Mouse (Mus musculus): ENCODE measurements at regions not wholly inside any gene's neighbourhood (a gene's known extent, or its start where the extent isn't known, plus 50 kb on each side); places are given as distances from the start of the nearest gene placed in this dataset.
A peak's percentile ranks its signal among the peaks of the same experiment; 100 is the strongest.

DNA sequence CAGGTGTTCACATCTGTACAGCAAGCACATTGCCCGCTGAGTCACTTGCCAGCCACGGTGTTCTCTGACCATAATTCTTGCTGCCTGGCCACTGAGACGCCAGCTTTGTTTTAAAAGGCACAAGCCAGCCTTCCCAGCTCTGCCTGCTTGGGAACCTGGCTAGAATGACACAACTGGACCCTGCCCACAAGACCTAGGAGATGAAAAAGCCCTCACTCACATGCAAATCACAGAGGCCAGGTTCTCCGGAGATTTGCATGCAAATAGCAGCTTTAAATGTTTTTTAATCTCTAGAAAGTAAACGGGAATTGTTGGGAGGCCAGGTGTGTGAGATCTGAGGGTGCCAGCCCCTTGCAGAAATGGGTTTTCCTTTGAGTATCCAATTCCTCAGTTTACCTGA, 71.9 kb downstream of the 1810010D01Rik start:
- Histone ChIP-seq H3K36me3 (ENCODE audit: control insufficient read depth, insufficient read depth, low read length) (no peaks in the 10 kb centered on the region), H3K27me3 (ENCODE audit: control insufficient read depth, insufficient read depth, low read length) (no peaks in the 10 kb centered on the region), H3K27ac (replicated peaks; ENCODE audit: insufficient read depth, low read depth, low read length) (no peak overlapping the region), H3K79me2 (ENCODE audit: control insufficient read depth, insufficient read depth, low read length) (no peaks in the 10 kb centered on the region), H3K4me3 (ENCODE audit: insufficient read depth, low read depth, low read length) (no peak overlapping the region), H3K4me1 (ENCODE audit: control insufficient read depth, insufficient read depth, low read length) (no peaks in the 10 kb centered on the region), H3K9ac (ENCODE audit: low read depth, low read length) (no peak overlapping the region)
- DNase-seq (ENCODE audit: extremely low read depth, low read depth, low spot score): no peak
- TF ChIP-seq POLR2A (IDR thresholded peaks at IDR 0.05; ENCODE audit: extremely low read depth, insufficient read depth, low read length) (no peak), CTCF (IDR thresholded peaks at IDR 0.05; ENCODE audit: low read depth, low read length) (no peak)
- 64% methylated on average over 5 of the region's 5 CpGs for WGBS

DNA sequence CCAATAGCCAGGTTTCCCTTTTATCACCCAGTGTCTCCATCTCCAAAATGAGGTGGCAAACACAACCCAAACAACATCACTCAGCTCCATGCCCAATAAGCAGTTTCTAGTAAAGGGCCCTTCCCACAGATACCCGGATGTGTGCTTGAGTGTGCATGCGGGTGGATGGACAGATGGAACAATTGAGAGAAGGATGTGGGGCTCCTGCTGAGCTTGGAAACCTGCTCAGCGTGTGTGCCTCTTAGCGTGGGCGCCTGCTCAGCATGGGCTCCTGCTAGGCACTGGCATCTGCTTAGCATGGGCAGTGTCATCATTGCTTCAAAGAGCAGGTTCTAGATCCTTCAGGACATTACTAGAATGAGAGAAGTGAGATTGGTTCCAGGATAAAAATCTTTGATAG, 75.4 kb downstream of the 1810010D01Rik start:
- DNase-seq (ENCODE audit: extremely low read depth, low read depth, low spot score): no peak
- no peak overlapping the region for H3K9ac ChIP-seq (ENCODE audit: low read depth, low read length)
- H3K27ac ChIP-seq (replicated peaks; ENCODE audit: insufficient read depth, low read depth, low read length): no peak overlapping the region
- H3K36me3 ChIP-seq (ENCODE audit: control insufficient read depth, insufficient read depth, low read length): no peaks in the 10 kb centered on the region
- H3K27me3 ChIP-seq (ENCODE audit: control insufficient read depth, insufficient read depth, low read length): no peaks in the 10 kb centered on the region
- H3K79me2 ChIP-seq (ENCODE audit: control insufficient read depth, insufficient read depth, low read length): no peaks in the 10 kb centered on the region
- TF ChIP-seq CTCF (IDR thresholded peaks at IDR 0.05; ENCODE audit: low read depth, low read length) (no peak), POLR2A (IDR thresholded peaks at IDR 0.05; ENCODE audit: extremely low read depth, insufficient read depth, low read length) (no peak)
- H3K4me1 ChIP-seq (ENCODE audit: control insufficient read depth, insufficient read depth, low read length): no peaks in the 10 kb centered on the region
- no peak overlapping the region for H3K4me3 ChIP-seq (ENCODE audit: insufficient read depth, low read depth, low read length)
- 96% methylated on average over 5 of the region's 5 CpGs for WGBS

DNA sequence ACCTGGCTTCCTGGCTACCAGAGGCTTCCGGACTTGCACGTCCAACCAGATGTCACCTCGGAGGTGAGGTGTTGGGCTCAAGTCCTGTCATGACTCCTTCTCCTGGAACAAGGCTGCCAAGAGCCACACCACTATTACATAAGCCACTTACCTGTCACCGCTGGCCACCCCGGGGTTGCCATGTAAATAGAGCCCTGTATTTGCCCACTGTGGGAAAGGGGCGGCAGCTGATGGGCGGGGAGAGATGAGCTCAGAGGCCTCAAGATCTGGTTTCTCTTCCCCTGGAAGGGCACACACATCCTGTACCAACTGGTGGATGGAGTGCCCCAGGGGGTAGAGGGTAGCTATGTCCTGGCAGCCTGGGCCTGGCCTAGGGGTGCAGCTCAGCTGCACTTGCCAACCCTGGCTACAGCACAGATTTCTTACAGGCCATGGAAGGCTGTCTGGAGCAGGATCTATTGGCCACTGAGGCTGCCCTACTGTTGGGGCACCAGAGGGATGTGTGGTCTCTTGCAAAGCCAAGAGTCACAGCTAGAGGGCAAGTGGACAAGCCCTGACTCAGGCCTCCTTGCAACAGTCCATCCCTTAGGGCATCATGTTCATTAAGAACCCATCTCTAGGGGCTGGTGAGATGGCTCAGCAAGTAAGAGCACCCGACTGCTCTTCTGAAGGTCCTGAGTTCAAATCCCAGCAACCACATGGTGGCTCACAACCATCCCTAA, 76.3 kb downstream of the 1810010D01Rik start:
- DNase-seq (ENCODE audit: extremely low read depth, low read depth, low spot score): no peak
- no peaks in the 10 kb centered on the region for H3K79me2 ChIP-seq (ENCODE audit: control insufficient read depth, insufficient read depth, low read length)
- H3K36me3 ChIP-seq (ENCODE audit: control insufficient read depth, insufficient read depth, low read length): no peaks in the 10 kb centered on the region
- no peak overlapping the region for H3K27ac ChIP-seq (replicated peaks; ENCODE audit: insufficient read depth, low read depth, low read length)
- H3K9ac ChIP-seq (ENCODE audit: low read depth, low read length): no peak overlapping the region
- no peaks in the 10 kb centered on the region for H3K4me1 ChIP-seq (ENCODE audit: control insufficient read depth, insufficient read depth, low read length)
- H3K4me3 ChIP-seq (ENCODE audit: insufficient read depth, low read depth, low read length): no peak overlapping the region
- TF ChIP-seq POLR2A (IDR thresholded peaks at IDR 0.05; ENCODE audit: extremely low read depth, insufficient read depth, low read length): no peak
- 0 out of 2 replicates have a peak, but pooled peaks have one; percentile 16 for TF ChIP-seq CTCF (IDR thresholded peaks at IDR 0.05; ENCODE audit: low read depth, low read length)
- WGBS: 62% methylated on average over 8 of the region's 8 CpGs
- H3K27me3 ChIP-seq (ENCODE audit: control insufficient read depth, insufficient read depth, low read length): no peaks in the 10 kb centered on the region

DNA sequence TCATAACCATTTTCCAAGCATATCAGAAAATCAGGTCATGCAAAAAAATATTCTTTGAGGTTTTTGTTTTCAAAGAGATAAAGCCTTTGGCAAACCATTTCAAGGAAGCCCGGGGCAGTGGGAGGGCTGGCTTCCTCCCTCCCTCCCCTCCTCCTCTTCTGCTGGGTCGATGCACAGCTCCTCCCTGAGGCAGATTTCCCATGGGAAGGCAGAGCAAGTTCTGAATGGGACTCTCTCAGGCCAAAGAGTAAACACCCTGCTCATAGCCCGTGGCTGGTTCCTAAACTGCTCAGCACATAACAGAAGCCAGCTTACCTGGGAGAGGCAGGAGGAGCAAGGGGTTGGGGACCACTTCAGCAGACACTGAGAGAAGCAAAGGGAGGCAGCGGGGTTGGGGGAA, 77.9 kb downstream of the 1810010D01Rik start:
- whole genome bisulfite sequencing: 25% methylated on average over 4 of the region's 4 CpGs
- Histone ChIP-seq H3K79me2 (ENCODE audit: control insufficient read depth, insufficient read depth, low read length) (no peaks in the 10 kb centered on the region), H3K9ac (ENCODE audit: low read depth, low read length) (no peak overlapping the region), H3K27ac (replicated peaks; ENCODE audit: insufficient read depth, low read depth, low read length) (no peak overlapping the region), H3K36me3 (ENCODE audit: control insufficient read depth, insufficient read depth, low read length) (no peaks in the 10 kb centered on the region), H3K4me1 (ENCODE audit: control insufficient read depth, insufficient read depth, low read length) (no peaks in the 10 kb centered on the region), H3K4me3 (ENCODE audit: insufficient read depth, low read depth, low read length) (no peak overlapping the region), H3K27me3 (ENCODE audit: control insufficient read depth, insufficient read depth, low read length) (no peaks in the 10 kb centered on the region)
- TF ChIP-seq CTCF (IDR thresholded peaks at IDR 0.05; ENCODE audit: low read depth, low read length): no peak
- no peak for TF ChIP-seq POLR2A (IDR thresholded peaks at IDR 0.05; ENCODE audit: extremely low read depth, insufficient read depth, low read length)
- no peak for DNase-seq (ENCODE audit: extremely low read depth, low read depth, low spot score)

DNA sequence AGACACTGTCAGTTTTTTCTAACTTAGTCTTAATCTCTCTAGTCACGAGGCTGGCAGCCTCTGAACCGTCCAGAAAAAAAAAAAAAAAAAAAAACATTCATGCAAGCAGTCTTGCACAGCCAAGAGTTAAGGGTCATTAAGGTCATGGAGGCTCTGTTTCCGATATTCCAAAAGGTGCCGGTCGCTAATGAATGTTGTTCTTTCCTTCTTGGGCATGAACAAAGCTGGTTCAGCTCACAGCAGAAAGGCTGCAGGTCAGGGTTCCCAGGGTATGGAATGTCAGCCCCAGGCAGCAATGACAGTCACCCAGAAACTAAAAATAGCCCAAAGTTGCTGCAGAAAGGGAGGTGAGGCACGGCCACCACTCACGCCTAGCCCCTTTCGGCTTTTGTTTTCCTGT, 80.3 kb downstream of the 1810010D01Rik start:
- TF ChIP-seq CTCF (IDR thresholded peaks at IDR 0.05; ENCODE audit: low read depth, low read length) (no peak), POLR2A (IDR thresholded peaks at IDR 0.05; ENCODE audit: extremely low read depth, insufficient read depth, low read length) (no peak)
- no peaks in the 10 kb centered on the region for H3K79me2 ChIP-seq (ENCODE audit: control insufficient read depth, insufficient read depth, low read length)

DNA sequence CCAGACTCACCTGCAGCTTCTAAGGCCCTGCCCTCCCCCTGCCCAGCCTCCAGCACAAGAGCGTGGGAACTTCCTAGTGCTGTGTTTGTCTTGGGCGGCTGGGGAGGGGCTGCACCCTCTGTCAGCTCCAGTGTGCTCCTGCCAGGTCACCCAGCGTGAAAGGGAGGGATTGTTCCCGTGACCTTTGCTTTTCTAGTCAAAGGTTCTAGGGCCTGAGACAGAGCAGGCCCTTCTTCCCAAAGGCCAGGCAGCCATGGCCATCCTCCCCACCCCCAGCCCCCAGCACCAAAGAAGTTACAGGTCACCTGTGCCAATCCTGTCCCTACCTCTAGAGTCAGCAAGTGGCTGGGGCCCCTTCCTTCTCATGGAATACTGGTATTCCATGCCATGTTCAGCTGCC, 80.7 kb downstream of the 1810010D01Rik start:
- Histone ChIP-seq H3K27ac (replicated peaks; ENCODE audit: insufficient read depth, low read depth, low read length) (no peak overlapping the region), H3K4me3 (ENCODE audit: insufficient read depth, low read depth, low read length) (no peak overlapping the region), H3K27me3 (ENCODE audit: control insufficient read depth, insufficient read depth, low read length) (no peaks in the 10 kb centered on the region), H3K4me1 (ENCODE audit: control insufficient read depth, insufficient read depth, low read length) (no peaks in the 10 kb centered on the region), H3K9ac (ENCODE audit: low read depth, low read length) (no peak overlapping the region), H3K36me3 (ENCODE audit: control insufficient read depth, insufficient read depth, low read length) (no peaks in the 10 kb centered on the region), H3K79me2 (ENCODE audit: control insufficient read depth, insufficient read depth, low read length) (no peaks in the 10 kb centered on the region)
- no peak for TF ChIP-seq POLR2A (IDR thresholded peaks at IDR 0.05; ENCODE audit: extremely low read depth, insufficient read depth, low read length)
- no peak for TF ChIP-seq CTCF (IDR thresholded peaks at IDR 0.05; ENCODE audit: low read depth, low read length)
- WGBS: 49% methylated on average over 4 of the region's 4 CpGs
- DNase-seq (ENCODE audit: extremely low read depth, low read depth, low spot score): peak; percentile 15

More for the DNA sequence above, 80.3 kb downstream of the 1810010D01Rik start:
- peak; percentile 20 for DNase-seq (ENCODE audit: extremely low read depth, low read depth, low spot score)
- Histone ChIP-seq H3K9ac (ENCODE audit: low read depth, low read length) (no peak overlapping the region), H3K4me3 (ENCODE audit: insufficient read depth, low read depth, low read length) (no peak overlapping the region), H3K36me3 (ENCODE audit: control insufficient read depth, insufficient read depth, low read length) (no peaks in the 10 kb centered on the region), H3K4me1 (ENCODE audit: control insufficient read depth, insufficient read depth, low read length) (no peaks in the 10 kb centered on the region), H3K27ac (replicated peaks; ENCODE audit: insufficient read depth, low read depth, low read length) (no peak overlapping the region), H3K27me3 (ENCODE audit: control insufficient read depth, insufficient read depth, low read length) (no peaks in the 10 kb centered on the region)
- WGBS: 53% methylated on average over 8 of the region's 8 CpGs

All from liver, adult 2 months (tissue).